Mouse (Mus musculus) yolk sac, embryonic 10.5 days (tissue): ENCODE measurements at regions not wholly inside any gene's neighbourhood (a gene's known extent, or its start where the extent isn't known, plus 50 kb on each side); places are given as distances from the start of the nearest gene placed in this dataset.

Experiments
- DNase-seq: peaks from one replicate; pipeline ENCODE4 v3.0.0-alpha.2; 2017; ENCODE audit warnings: low spot score

DNA sequence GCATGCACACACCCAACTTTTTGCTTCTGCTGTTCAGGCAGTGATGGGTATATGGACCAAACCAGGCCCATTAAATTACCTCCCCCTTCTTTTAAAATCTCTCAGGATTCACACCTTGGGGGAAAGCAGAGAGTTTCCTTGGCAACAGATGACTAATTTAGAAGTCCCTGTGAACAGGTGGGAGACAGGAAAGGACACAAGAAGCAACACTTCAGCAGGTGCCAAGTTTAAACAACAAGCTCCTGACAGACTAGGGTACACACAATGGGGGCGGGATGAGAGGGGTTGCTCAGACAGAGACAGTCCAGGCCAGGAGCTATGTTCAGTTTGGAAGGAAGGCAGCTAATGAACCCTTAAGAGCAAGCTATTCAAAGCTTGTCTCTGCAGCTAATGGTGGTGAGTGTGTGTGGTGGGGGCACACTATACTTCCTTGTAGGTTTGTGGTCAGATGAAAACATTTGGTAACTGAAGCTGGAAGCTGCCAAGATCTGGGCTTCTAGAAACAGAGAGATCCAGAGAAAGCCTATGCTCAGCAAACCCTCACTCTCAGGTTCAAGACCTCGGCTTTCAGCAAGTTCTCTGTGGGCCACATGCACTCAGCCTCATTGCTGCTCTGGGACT lies 283.0 kb upstream of the Tle3 start:
- no peak for DNase-seq

DNA sequence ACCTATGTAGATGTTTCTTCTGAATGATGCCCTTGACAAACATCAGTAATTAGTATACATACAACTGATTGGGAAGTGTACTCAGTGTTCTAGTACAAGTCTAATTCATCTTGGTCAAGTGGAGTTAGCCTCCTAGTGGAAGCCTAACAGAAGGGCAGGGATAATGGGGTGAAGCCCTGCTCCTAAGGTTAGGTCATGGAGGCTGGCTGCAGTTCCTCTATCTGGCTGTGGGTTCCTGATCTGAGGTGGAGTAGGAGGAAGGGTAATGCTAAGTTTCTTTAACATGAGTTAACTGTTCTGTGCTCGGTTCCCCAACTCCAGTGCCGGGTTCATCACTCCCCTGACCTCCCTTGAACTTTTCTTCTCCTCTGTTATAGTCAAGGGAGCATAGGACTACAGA lies 281.1 kb upstream of the Tle3 start:
- no peak for DNase-seq

DNA sequence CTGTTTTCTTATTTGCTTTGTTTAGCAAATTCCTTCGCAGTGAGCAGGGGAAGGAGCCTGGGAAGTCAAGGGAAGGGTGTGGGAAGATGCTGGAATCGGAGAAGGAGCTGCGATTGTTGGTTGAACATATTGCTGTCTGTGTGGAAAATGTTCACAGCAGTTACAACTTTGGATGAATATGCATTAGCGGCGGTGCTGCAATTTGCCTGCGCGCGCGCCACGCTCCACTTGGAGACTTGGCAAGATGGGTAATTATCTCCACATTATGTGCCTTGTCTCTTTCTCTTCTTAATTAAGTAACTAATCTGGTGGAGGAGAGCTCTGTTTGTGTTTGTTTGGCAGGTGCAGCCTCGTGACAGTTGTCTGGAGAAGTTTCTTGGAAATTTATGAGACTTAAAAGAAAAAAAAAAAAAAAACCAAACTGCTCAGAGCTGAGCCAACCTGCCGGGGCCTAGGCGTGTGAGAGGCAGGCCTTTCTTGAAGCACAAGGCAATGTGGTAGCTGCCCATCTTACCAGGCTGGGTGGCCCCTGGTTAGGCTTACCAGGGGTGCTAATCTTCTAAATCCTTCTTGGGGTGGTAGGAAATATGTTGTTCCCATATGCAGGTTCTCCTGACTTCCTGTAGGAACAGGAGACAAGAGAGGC lies 279.2 kb upstream of the Tle3 start:
- DNase-seq = no peak

DNA sequence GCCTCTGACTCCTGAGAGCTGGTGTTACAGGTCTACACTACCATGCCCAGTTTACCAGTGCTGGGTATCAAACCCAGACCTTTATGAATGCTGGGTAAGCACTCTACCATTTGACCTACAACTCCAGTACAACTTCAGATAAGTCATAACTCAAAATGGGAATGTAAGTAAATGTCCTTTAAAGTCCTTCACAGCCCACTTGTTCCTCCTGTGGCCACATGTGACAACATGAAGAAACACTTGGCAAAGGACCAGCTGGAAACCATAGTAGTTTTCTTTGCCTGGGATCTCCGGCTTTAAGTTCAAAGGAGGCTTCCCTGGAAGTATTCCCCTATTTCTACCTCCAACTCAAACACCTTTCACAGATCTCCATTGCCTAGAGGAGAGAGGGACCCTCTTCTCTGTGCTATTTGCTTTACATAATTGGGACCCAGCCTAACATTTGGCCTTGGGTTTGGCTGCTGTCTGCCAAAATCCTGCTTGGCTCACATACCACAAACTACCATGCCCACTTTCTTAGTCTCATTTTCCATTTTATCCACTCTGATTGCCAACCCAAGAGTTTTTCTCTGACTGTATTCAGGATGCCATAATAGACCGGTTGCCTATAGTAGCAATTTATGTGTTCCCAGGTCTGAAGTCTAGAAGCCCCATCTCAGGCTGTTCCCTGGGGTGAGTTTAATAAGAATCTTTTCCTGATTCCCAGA lies 276.9 kb upstream of the Tle3 start:
- no peak for DNase-seq

DNA sequence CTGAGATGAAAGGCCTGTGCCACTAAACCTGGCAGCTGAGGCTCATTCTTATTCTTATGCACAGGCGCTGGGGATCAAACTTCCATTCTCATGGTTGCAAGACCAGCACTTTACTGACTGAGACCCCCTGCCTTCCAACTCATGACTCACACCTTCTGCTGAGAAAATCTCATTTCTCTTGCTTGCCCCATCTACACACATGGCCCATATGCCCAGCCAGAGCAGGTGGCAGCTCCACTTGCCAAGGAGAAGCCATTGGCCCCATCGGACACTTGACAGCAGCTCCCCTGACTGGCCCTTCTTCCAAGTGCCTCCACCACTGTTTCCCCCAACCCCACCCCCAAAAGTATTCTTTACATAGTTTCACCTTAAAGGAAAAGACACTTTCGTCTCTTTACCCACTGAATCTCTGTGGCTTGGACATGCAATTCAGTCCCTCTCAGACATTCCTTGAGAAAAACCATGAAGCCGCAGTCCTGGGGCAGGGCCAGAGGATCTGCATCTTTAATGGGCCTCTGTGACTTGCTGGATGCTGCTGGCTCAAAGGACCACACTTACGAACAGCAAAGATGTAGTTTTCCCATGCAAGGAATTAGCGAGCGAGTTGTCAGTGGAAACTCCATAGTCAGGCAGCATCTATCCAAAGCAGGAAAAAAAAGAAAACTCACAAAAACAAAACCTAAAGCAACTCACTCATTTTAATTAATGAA lies 270.3 kb upstream of the Tle3 start:
- DNase-seq = no peak

DNA sequence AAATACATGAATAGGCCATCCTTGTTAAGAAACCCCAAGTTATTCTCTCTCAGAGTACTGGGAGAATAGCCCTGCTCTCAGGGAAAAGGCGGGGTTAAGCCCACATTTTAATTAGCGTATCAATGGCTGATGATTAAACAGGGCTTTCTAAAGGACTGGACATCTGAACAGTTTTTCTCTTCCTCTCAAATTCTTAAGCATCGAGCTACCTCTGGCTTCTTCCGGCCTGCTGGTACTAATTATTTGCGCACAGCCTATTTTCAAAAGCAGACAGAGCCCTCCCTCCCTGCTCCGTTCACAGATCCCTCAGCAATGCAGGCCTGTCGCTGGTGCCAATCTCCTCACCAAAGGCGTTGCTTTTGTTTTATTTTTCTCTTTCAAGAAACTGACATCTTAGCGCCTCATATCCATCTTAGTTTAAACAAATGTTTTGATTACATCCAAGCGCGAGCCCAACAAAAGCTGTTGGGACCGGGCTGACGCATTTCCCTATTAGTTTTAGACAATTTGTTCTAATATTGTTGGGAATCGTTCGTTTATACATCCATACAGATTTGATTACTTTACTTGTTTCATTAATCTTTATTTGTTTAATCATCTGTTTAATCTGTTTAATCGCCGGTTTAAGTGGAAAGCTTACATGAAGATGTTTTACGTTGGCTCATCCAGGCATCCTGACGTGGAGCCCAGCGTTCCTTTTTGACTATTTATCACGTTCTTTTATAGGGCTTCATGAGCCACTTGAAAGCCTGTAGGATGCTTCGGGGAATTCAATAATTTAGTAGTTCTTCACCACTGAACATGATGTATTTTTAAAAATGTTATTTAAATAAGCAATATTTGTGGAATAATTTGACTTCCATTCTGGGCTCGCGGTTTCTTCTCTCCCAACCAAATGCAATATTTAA lies 269.5 kb upstream of the Tle3 start:
- DNase-seq = no peak

DNA sequence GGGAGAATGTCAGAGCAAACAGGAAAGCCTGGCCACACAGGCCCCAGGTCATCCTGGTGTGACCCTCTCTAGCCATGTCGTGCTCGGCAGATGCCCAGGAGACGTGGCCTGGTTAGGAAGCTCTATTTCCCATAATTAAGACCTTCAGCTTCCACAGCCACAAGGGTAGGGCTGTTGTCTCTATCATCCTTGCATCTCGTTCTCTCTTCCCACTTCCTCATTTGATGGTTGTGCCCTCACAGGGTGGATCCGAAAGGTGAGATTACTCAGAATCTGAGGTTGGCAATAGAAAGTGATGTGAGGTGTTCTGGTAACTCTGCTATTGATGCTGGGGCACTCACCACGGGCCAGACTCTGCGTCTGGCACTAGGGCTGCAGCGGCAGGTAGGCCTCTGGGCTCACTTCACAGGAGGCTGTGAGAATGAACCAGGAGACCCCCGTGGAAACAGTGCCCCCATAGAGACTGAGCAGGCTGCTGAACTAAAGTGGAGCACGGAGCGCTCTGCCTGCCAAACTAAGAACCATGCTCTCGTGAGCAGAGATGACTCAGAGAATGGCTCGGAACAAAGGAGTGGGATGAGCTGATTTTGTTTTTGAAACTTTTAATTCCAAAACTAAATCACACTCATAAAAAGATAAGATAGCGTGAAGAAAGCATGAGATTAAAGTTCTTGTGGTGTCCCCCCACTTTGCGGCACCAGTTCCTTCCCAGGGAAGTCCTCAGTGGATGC lies 266.5 kb upstream of the Tle3 start:
- no peak for DNase-seq

DNA sequence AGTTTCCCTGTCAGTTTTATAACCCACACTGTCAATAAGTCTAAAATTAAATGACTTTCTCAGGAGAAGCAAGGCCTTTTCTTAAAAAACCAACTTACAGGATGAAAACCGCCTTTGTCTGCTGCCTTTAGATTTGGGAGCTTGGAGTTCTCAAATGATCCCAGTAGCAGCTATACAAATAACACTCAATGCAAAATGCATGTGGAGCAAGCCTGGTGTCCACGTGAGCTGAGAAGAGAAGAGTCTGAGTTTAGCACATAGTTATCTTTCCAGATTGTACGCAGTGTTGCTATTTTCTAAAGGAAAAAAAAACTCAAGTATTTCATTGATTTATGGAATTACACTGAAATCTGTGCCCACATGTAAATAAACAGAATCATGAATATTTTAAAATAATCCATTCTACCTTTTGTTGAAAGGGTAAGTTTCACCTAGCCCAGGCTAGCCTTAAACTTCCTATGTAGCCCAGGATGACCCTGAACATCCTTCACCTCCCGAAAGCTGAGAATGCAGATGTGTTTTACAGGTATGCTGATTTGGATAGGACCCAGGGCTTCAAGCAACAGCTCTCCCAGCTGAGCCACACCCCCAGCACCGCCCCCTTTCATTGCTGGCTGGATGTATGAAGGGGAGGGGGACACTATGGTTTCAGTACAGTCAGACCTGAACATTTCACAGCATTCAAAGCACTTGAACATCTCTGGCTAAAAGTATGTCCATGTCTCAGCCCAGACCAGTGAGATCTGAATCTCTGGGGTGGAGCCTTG lies 262.5 kb upstream of the Tle3 start:
- no peak for DNase-seq

DNA sequence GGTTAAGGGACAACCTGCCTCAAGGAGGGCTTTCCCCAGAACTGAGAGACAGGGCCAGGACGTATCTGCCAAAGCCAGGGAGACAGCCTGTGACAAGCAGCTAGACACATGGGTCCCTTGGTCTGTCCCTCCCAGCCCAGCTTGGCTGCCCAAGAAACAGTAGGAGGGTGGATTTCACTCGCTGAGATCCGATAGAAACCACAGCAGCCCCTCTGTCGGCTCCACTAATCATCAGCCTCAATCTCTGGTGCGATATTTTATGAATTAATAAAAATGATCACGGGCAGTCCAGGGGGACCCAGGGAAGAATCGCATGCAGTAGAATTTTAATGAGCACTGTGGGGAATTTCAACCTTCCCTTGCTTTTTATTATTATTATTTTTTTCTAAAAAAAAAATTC lies 261.0 kb upstream of the Tle3 start:
- no peak for DNase-seq

DNA sequence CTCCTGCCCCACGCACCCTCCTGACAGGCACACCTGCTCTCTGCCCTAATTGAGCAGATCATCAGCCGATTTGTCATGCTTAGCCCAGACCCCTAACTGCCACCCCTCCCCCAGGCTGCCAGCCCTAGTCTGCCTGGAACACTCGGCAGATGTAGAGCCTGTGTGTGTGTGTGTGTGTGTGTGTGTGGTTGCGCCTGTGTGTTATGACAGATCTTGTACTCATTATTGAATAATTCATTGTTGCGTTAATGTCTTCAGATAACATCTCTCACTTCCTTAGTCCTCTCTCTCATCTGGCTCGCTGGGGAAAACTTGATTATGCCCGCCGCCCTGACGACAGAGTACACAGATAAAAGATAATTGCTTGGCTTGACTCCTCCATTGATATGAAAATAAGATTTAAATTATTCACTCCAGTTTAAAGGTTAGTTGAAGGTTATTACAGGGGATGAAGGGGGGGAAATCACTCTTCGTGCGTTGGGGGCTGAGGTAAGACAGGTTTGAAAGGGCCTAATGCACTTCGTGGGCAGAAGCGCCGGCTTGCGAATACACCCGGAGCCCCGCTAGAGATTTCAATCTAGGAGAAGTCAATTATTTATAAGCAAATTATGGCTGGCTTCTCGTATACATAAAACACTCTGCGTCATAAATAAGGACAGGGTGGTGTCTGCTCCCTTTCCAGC lies 260.3 kb upstream of the Tle3 start:
- DNase-seq = no peak

DNA sequence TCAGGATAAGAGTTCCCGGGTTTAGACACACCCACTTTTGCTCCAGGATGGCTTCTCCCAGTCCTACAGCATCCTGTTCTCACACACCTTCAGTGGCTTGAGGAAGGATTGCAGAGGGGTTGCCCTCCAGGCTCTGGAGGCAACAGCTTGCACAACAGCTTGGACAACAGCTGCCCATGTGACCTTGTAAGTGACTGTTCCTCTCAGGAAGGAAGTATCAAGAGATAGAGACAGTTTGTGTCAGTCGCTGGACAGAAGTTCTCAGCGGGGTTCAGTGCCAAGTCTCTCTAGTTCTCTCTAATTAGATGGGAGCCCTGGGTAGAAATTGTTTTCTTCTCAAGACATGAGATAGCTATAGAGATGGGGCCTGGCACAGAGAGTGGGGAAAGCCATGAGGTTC lies 252.9 kb upstream of the Tle3 start:
- DNase-seq = no peak

DNA sequence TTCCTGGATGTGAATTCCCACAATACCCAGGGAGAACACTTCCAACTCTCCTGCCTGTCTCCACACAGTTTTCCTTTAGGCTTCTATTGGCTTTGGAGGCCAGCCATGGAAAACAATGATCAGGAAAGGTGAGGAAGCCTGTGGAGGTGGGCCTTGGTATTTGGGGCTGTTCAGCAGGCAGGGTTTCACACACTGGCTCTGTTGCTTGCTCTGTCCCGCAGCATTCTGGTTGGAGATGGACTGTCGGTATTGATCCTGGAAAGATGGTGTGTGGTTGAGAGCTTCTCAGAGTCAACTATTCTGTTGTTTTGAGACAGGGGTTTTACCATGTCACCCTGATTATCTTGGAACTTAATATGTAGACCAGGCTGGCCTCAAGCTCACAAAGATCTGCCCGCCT lies 251.6 kb upstream of the Tle3 start:
- DNase-seq = no peak

DNA sequence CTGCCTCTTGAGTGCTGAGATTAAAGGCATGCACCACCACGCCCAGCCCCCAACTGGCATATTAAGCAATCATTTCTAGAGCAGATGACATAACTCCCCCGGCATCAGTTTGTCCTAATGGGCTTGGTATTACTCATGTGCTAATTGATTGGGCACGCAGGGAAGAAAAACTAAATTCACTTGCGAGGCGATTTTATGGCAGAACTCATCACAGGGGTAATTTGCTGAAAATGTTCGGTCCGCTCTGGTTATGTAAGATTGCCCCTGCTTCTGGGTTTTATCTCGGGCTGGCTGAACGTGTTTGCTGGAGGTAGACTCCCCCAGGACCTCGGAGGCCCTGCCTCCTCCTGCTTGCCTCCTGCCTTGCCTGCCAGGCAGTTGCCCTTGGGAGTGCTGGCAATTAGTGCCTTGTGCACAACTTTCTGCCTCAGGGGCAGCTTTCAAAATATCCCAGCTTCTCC lies 251.2 kb upstream of the Tle3 start:
- DNase-seq = no peak

DNA sequence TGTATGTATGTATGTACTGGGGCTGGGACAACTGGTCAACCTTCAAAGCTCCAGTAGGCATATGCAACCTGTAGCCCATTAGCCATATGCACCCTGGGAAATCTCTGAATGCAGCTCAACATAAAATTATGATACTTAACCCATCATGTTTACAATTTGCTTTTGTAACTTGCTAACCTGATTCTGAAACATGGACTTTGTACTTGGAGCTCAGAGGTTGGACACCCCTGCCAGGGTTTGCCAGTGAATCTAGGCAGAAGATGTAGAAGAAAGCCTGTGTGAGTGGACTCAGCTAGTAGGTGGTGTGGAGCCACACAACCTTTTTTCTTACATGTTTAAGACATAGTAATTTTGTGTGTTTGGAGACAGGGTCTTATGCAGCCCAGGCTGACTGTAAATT lies 248.7 kb upstream of the Tle3 start:
- DNase-seq = no peak

DNA sequence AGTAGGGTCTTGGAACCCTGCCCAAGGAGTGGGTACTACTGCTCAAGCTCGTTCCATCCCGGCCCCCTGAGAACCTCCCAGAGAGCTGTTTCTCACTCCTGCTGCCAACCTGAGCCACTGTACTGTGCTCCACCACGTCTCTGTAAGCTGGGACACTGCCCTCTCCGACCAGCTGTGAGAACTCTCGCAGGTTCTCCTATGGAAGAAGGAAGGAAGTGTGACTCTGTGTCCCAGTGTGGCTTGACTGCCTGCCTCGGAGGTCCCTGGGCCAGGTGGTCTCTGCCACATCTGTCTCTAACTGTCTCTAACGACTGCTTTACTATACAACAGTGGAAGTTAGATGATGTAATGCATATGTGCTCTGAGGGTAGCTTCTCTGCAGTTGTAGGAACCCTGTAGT lies 246.4 kb upstream of the Tle3 start:
- no peak for DNase-seq

DNA sequence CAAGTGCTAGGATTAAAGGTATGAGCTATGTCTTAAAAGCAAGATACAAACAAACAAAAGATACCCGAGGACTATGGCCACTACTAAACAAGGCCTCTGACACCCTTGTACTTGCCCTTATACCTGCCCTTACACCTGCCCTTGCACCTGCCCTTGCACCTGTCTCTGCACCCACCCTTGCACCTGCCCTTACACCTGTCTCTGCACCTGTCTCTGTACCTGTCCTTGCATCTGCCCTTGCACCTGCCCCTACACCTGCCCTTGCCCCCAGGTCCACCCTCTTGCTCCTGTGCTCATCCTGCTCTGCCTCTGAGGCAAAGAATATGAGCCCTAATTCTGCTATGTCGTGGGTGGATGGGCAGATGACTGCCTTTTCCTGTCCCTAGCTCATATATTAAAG lies 244.1 kb upstream of the Tle3 start:
- DNase-seq = no peak

DNA sequence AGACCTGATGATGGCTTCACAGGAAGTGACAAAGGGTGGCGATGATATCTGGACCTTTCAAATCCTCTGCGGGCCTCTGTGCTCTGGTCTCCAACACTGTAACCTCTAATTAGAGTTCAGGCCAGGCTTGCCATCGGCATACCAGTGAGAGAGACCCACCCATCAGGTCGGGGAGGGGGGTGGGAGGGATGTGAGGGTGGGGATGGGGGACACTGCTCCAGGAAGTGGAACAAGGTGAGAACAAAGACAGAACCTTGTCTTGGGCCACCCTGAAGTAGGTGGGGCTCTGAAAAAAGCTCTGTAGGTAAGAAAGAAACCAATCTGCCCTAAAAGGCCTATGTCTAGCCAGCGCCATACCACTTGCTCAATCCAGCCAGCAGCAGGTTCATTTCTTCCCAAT lies 243.0 kb upstream of the Tle3 start:
- DNase-seq = no peak

DNA sequence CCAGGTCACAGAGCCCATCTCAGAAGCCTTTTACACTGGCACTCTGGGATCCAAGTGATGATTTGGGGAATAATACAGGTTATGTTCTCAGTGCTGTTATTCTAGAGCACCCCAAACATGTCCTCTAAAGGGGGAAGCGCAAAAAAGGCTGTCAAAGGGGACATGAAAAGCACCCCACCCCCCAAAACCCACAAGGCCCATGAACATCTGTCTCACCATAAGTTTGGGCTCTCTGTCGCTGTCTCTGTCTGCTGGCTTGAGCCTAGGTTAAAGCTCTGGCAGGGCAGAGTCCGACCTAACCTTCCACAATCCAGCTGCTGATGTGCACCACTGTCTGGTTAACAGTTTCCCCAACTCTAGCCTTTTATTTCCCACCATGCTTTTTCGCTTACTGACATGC lies 241.3 kb upstream of the Tle3 start:
- DNase-seq = no peak

DNA sequence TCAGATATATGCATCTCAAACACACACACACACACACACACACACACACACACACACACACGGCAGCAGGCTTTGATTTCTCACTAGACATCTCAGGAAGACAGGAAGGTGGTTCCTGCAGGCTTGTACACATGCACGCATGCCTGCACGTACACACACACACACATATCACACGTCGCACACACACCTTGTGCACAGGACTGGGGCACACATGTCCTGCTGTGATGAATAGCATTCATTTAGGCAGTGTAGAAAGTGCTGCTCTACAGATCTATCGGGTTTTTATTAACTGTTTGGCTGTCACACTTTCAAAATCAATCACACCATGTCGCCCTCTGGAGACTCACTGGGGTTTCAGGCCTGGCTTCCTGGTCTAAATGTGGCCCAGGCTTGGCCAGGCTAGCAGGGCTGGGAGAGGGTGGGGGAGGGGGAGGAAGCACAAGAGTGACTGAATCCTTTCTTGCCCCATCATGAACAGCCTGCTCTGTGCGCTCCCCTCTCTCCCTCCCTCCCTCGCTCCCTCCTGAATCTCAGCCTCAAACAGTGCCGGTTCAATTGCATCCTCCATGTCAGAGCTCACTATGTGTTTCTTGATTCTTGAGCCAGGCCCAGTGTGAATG lies 236.8 kb upstream of the Tle3 start:
- DNase-seq = no peak
